Mouse (Mus musculus) hindbrain, embryonic 14.5 days (tissue): ENCODE measurements around the gene Cenpp. TPM values are rescaled to one million over a fixed set of nuclear protein-coding genes. Genes with fewer than 3 reads are reported as not detected.
A peak's percentile ranks its signal among the peaks of the same experiment; 100 is the strongest.

Source experiments
- ATAC-seq: fragments of 200-750 bp; cut with Nextera tagmentation; 2 replicates; pipeline ENCODE4 v1.8.0; 2017; ENCODE audit warnings: moderate number of reproducible peaks, mild to moderate bottlenecking, moderate TSS enrichment, moderate library complexity; ENCODE audit not compliant: low FRiP score
- DNase-seq: peaks from one replicate; pipeline ENCODE4 v3.0.0-alpha.2; 2015; ENCODE audit warnings: low spot score
- H3K27ac ChIP-seq: fragments of 300-500 bp; sonication (generic); 2 replicates; pipeline ENCODE4 v1.5.1; 2014; ENCODE audit warnings: mild to moderate bottlenecking, moderate library complexity
- H3K27me3 ChIP-seq: fragments of 300-500 bp; sonication (generic); 2 replicates; pipeline ENCODE4 v1.6.1; 2014; ENCODE audit warnings: mild to moderate bottlenecking, low read length, mixed read lengths; ENCODE audit not compliant: control insufficient read depth, insufficient read depth
- H3K36me3 ChIP-seq: fragments of 300-500 bp; sonication (generic); replicated peaks from 2 replicates; pipeline ENCODE4 v1.6.1; 2014; ENCODE audit not compliant: control insufficient read depth, insufficient read depth
- H3K4me1 ChIP-seq: fragments of 300-500 bp; sonication (generic); replicated peaks from 2 replicates; pipeline ENCODE4 v1.6.1; 2014; ENCODE audit warnings: antibody characterized with exemption, low read length, mixed read lengths; ENCODE audit not compliant: control insufficient read depth, insufficient read depth
- H3K4me2 ChIP-seq: fragments of 300-500 bp; sonication (generic); replicated peaks from 2 replicates; pipeline ENCODE4 v1.6.1; 2014; ENCODE audit warnings: mild to moderate bottlenecking, moderate library complexity
- H3K4me3 ChIP-seq: fragments of 300-500 bp; sonication (generic); replicated peaks from 2 replicates; pipeline ENCODE4 v1.5.1; 2014; ENCODE audit warnings: mild to moderate bottlenecking, low read length
- H3K9ac ChIP-seq: fragments of 300-500 bp; sonication (generic); 2 replicates; pipeline ENCODE4 v1.6.1; 2014
- H3K9me3 ChIP-seq: fragments of 300-500 bp; sonication (generic); 2 replicates; pipeline ENCODE4 v1.6.1; 2016; ENCODE audit warnings: low read length; ENCODE audit not compliant: control insufficient read depth
- WGBS: fragments of 180-500 bp; shearing (Covaris S2); extraction: QIAGEN DNeasy Blood & Tissue Kit; methylation state at CpG from one replicate; pipeline ENCODE4 v1.1.7; 2014; 5-methylcytosine and 5-hydroxymethylcytosine counted together
- polyA plus RNA-seq: library from polyadenylated mRNA; unstranded; fragments of >200 nt; fragmentation: Nextera tagmentation; extraction: Ambion mirVana; gene quantifications from 2 replicates; pipeline ENCODE4 v1.2.1, GENCODE M21; 2014

The Cenpp gene
- polyA plus RNA-seq, 1 experiment from 2014 or later: 8.3 TPM

- ATAC-seq (no peak), DNase-seq (no peak)
- no peak within 1 kb of the TSS for H3K27ac ChIP-seq
- WGBS: 87% methylated on average over 8 of the region's 8 CpGs
- H3K4me2 ChIP-seq: no peak within 1 kb of the TSS
- no peaks in the 10 kb centered on the region for H3K27me3 ChIP-seq
- no peak within 1 kb of the TSS for H3K4me3 ChIP-seq
- H3K9ac ChIP-seq: no peak within 1 kb of the TSS
- no peaks in the 10 kb centered on the region for H3K9me3 ChIP-seq
- no peaks in the 10 kb centered on the region for H3K36me3 ChIP-seq
- no peaks in the 10 kb centered on the region for H3K4me1 ChIP-seq
These were observed 70.7 kb downstream of the Cenpp start, which contains the start of gene Omd for GRCm38 (mm10) chr13:49581541-49582530. Gene Omd, plus strand, starts transcription at chr13:49582462.

DNA sequence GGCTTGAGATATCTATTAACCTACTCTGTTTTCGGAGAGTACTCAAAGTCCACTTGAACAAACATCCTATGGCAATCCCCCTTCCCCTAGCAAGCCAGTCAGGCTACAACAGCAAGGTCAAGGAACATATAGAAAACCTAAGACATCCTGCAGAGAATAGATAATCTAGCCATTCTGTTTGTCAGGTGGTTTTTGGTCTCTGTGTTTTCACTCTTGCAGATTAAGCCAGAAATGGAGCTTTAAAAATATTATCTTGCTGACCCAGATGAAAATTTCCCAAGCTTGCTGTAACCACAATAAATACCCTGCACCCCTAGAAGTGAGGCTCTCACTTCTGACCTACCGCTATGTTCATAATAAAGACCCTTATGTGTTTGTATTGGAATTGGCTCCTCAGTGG, 81.2 kb downstream of the Cenpp start:
- no peaks in the 10 kb centered on the region for H3K36me3 ChIP-seq
- H3K27me3 ChIP-seq: no peaks in the 10 kb centered on the region
- ATAC-seq (no peak), DNase-seq (no peak)
- no peaks in the 10 kb centered on the region for H3K9me3 ChIP-seq
- no peak overlapping the region for H3K4me2 ChIP-seq
- no peak overlapping the region for H3K9ac ChIP-seq
- WGBS: 90% methylated on average over 2 of the region's 2 CpGs
- no peak overlapping the region for H3K4me3 ChIP-seq
- no peak overlapping the region for H3K27ac ChIP-seq
- H3K4me1 ChIP-seq: no peaks in the 10 kb centered on the region

- Histone ChIP-seq H3K4me3 (no peak overlapping the region), H3K36me3 (no peaks in the 10 kb centered on the region), H3K27ac (no peak overlapping the region), H3K4me1 (no peaks in the 10 kb centered on the region), H3K9ac (no peak overlapping the region), H3K9me3 (no peaks in the 10 kb centered on the region), H3K27me3 (no peaks in the 10 kb centered on the region), H3K4me2 (no peak overlapping the region)
- DNase-seq (no peak), ATAC-seq (0 out of 2 replicates have a peak, but pooled peaks have one; percentile 46)
- 74% methylated on average over 3 of the region's 3 CpGs for WGBS
These were observed 82.2 kb downstream of the Cenpp start for GRCm38 (mm10) chr13:49570371-49570770.

DNA sequence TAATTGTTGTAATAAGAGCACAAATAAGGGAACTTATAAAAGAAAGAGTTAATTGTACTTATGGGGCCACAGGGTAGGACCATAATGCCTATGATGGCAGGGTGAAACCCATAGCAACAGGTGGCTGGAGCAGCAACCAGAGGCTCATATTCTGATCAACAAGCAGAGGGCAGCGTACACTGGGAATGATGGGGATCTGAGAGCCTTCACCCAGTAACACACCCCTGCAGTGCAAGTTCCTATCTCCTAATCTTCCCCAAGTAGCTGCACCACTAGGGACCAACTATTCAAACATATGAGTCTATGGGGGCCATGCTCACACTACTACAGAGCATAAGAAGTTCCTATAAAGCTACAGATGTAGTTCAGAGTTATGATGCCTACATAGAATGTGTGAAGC, 88.2 kb downstream of the Cenpp start:
- Histone ChIP-seq H3K4me1 (no peaks in the 10 kb centered on the region), H3K9ac (no peak overlapping the region), H3K27me3 (no peaks in the 10 kb centered on the region), H3K27ac (no peak overlapping the region), H3K4me2 (no peak overlapping the region), H3K36me3 (no peaks in the 10 kb centered on the region), H3K4me3 (no peak overlapping the region), H3K9me3 (no peaks in the 10 kb centered on the region)
- ATAC-seq (no peak), DNase-seq (no peak)
- WGBS: 96% methylated on average over 1 of the region's 1 CpGs

GRCm38 (mm10) chr13:49560886-49561285, 91.7 kb downstream of the Cenpp start:
- no peaks in the 10 kb centered on the region for H3K27me3 ChIP-seq
- H3K9me3 ChIP-seq: no peaks in the 10 kb centered on the region
- WGBS: 69% methylated on average over 2 of the region's 2 CpGs
- ATAC-seq: no peak
- H3K4me3 ChIP-seq: no peak overlapping the region
- no peak overlapping the region for H3K9ac ChIP-seq
- no peak overlapping the region for H3K4me2 ChIP-seq
- H3K27ac ChIP-seq: no peak overlapping the region
- no peak for DNase-seq
- H3K4me1 ChIP-seq: no peaks in the 10 kb centered on the region
- H3K36me3 ChIP-seq: no peaks in the 10 kb centered on the region

DNA sequence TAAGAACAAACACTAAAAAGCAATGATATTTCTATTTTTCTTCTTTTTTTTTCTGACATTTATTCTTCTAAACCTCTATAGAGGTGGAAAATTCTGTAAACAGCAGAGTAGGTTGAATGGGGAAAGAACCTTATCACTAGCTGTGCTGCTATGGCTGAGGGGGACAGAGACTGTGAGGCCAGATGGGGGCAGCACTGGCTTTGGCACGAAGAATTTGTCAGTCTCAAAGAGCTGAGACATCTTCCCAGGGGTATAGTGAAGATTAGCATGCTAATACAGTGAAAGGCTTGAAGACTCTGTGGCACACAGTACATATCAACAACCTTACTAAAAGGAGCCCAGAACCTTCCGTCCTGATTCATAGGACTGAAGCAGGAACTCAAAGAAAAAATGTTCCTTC, 93.4 kb downstream of the Cenpp start:
- peak; percentile 32 for DNase-seq
- H3K27ac ChIP-seq: no peak overlapping the region
- H3K4me3 ChIP-seq: no peak overlapping the region
- H3K9me3 ChIP-seq: no peaks in the 10 kb centered on the region
- no peak overlapping the region for H3K4me2 ChIP-seq
- no peak overlapping the region for H3K9ac ChIP-seq
- WGBS: 39% methylated on average over 2 of the region's 2 CpGs
- H3K36me3 ChIP-seq: no peaks in the 10 kb centered on the region
- no peaks in the 10 kb centered on the region for H3K4me1 ChIP-seq
- H3K27me3 ChIP-seq: no peaks in the 10 kb centered on the region
- ATAC-seq: no peak

- H3K9me3 ChIP-seq: no peaks in the 10 kb centered on the region
- H3K4me2 ChIP-seq: no peak overlapping the region
- no peak overlapping the region for H3K27ac ChIP-seq
- no peaks in the 10 kb centered on the region for H3K4me1 ChIP-seq
- H3K4me3 ChIP-seq: no peak overlapping the region
- WGBS: 67% methylated on average over 1 of the region's 1 CpGs
- H3K36me3 ChIP-seq: no peaks in the 10 kb centered on the region
- no peaks in the 10 kb centered on the region for H3K27me3 ChIP-seq
- H3K9ac ChIP-seq: no peak overlapping the region
- DNase-seq: no peak
- ATAC-seq: no peak
These were observed 95.7 kb downstream of the Cenpp start for GRCm38 (mm10) chr13:49556924-49557323.

- no peak overlapping the region for H3K4me2 ChIP-seq
- H3K36me3 ChIP-seq: no peaks in the 10 kb centered on the region
- ATAC-seq (no peak), DNase-seq (no peak)
- no peak overlapping the region for H3K9ac ChIP-seq
- H3K27ac ChIP-seq: no peak overlapping the region
- H3K4me1 ChIP-seq: no peaks in the 10 kb centered on the region
- WGBS: 86% methylated on average over 1 of the region's 1 CpGs
- no peak overlapping the region for H3K4me3 ChIP-seq
- H3K27me3 ChIP-seq: no peaks in the 10 kb centered on the region
- H3K9me3 ChIP-seq: no peaks in the 10 kb centered on the region
These were observed 96.4 kb downstream of the Cenpp start for GRCm38 (mm10) chr13:49556203-49556602.

GRCm38 (mm10) chr13:49554519-49554918, 98.1 kb downstream of the Cenpp start:
- Histone ChIP-seq H3K9me3 (no peaks in the 10 kb centered on the region), H3K4me2 (no peak overlapping the region), H3K27me3 (no peaks in the 10 kb centered on the region), H3K27ac (no peak overlapping the region), H3K4me3 (no peak overlapping the region), H3K36me3 (no peaks in the 10 kb centered on the region), H3K9ac (no peak overlapping the region), H3K4me1 (no peaks in the 10 kb centered on the region)
- ATAC-seq: no peak
- 85% methylated on average over 5 of the region's 5 CpGs for WGBS
- DNase-seq: no peak
